18 mouse cellular contexts compared by ENCODE assay signal in the genomic region with DNA sequence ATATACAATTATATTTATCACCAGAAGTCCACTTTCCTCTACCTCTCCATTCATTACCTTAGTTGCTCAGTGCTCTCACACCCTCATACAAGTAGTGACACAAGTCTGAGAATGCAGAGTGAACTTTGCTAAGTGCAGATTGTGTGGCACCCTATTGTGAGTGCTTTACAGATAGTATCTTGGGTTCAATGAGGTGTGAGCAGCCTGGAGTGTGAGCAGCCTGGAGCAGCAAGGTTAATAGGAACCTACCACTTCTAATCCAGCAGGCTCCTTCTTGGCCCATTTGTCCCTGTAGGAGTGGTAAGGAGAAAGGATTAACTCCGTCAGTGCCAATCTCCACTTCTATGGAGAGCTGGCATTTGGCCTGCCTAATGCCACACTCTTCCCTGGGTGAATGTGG.
"Had no signal": no experiment of that assay in that cellular context is flagged by ENCODE, and none has a peak within 500 bp of the region (broad histone marks: within the 10 kb centered on the region; RNA-seq: fewer than 3 reads in every experiment).

No protein-coding gene starts in this region.

- H3K4me3 ChIP-seq: midbrain, embryonic 10.5 days; midbrain, embryonic 12.5 days; myocyte; neural tube, embryonic 13.5 days; neural tube, embryonic 15.5 days had no signal

- H3K9me3 ChIP-seq: midbrain, embryonic 12.5 days; neural tube, embryonic 13.5 days; neural tube, embryonic 15.5 days had no signal

- H3K9ac ChIP-seq: lung, embryonic 14.5 days; midbrain, embryonic 12.5 days; neural tube, embryonic 13.5 days; neural tube, embryonic 15.5 days had no signal

- H3K4me2 ChIP-seq: lung, embryonic 14.5 days; midbrain, embryonic 12.5 days; neural tube, embryonic 13.5 days; neural tube, embryonic 15.5 days had no signal

- H3K4me1 ChIP-seq: midbrain, embryonic 12.5 days; neural tube, embryonic 13.5 days; neural tube, embryonic 15.5 days had no signal

- H3K36me3 ChIP-seq: midbrain, embryonic 10.5 days; midbrain, embryonic 12.5 days; neural tube, embryonic 13.5 days; neural tube, embryonic 15.5 days had no signal

- H3K27me3 ChIP-seq: midbrain, embryonic 12.5 days; neural tube, embryonic 13.5 days; neural tube, embryonic 15.5 days had no signal

- ATAC-seq: midbrain, embryonic 16.5 days had no signal

- H3K27ac ChIP-seq: midbrain, embryonic 10.5 days; midbrain, embryonic 12.5 days; neural tube, embryonic 13.5 days; neural tube, embryonic 15.5 days had no signal

- DNase-seq: lung, embryonic 14.5 days; lung, postnatal 10 days; lung, postnatal 4 days; midbrain, embryonic 14.5 days; retina, postnatal 1 day; right cerebral cortex, adult 18-20 months; right cerebral cortex, postnatal 25 days; right cerebral cortex, postnatal 4 days; spleen, adult 18-20 months; thymus, adult 18-20 months; thymus, postnatal 14 days; thymus, postnatal 36 days had no signal
